In genomic region chr12:108686463-108686862, GRCm38 (mm10) we compare ENCODE assay signal across 12 mouse cellular contexts. TPM values are rescaled to one million over a fixed set of nuclear protein-coding genes. Genes with fewer than 3 reads are reported as not detected.
DNase-seq lines count a peak whose midpoint lies in the region; ATAC-seq and TF ChIP-seq lines count a peak whose summit lies in the region.
"Had no signal": no experiment of that assay in that cellular context is flagged by ENCODE, and none has a peak within 500 bp of the region (broad histone marks: within the 10 kb centered on the region; RNA-seq: fewer than 3 reads in every experiment).

No protein-coding gene starts in this region.

- intact Hi-C loops in heart, postnatal 36 days (cut with DNase I), result loop anchor here (5.0 kb wide), 1 partner anchor 71 kb away; no protein-coding TSS in a partner anchor

- H3K4me1 ChIP-seq in heart, embryonic 13.5 days, result peaks cover 17% of the 10 kb centered on the region
- H3K4me1 ChIP-seq in lung, adult 2 months (ENCODE audit: control insufficient read depth, insufficient read depth, low read length), result peaks cover 9% of the 10 kb centered on the region; the same call in 1 of the 2 replicates
- H3K4me1 ChIP-seq: hindbrain, embryonic 15.5 days; midbrain, embryonic 12.5 days had no signal

- TF ChIP-seq POLR2A in lung, adult 2 months (IDR thresholded peaks at IDR 0.05; ENCODE audit: borderline replicate concordance, extremely low read depth, low read depth, low read length), result no peak

- H3K27me3 ChIP-seq in heart, embryonic 13.5 days (replicated peaks), result no peaks in the 10 kb centered on the region
- H3K27me3 ChIP-seq: hindbrain, embryonic 15.5 days; midbrain, embryonic 12.5 days had no signal

- WGBS in heart, embryonic 13.5 days, result 76% methylated on average over 6 of the region's 6 CpGs
- 56% methylated on average over 6 of the region's 6 CpGs for WGBS in lung, adult 2 months

- H3K4me3 ChIP-seq in heart, embryonic 13.5 days, result no peak overlapping the region
- H3K4me3 ChIP-seq in lung, adult 2 months (replicated peaks; ENCODE audit: extremely low read depth, low read depth, low read length), result no peak overlapping the region
- H3K4me3 ChIP-seq: hindbrain, embryonic 15.5 days; midbrain, embryonic 12.5 days had no signal

- no peak overlapping the region for H3K4me2 ChIP-seq in heart, embryonic 13.5 days
- H3K4me2 ChIP-seq: hindbrain, embryonic 15.5 days; midbrain, embryonic 12.5 days had no signal

- H3K27ac ChIP-seq in heart, embryonic 13.5 days (replicated peaks), result peak overlapping the region; percentile 15; the same call in 1 of the 2 replicates
- H3K27ac ChIP-seq: hindbrain, embryonic 15.5 days; midbrain, embryonic 12.5 days had no signal

- no peak for ATAC-seq in heart, embryonic 13.5 days (ENCODE audit: extremely low read depth, insufficient number of reproducible peaks, low FRiP score, low TSS enrichment)

- no peaks in the 10 kb centered on the region for H3K9me3 ChIP-seq in heart, embryonic 13.5 days
- H3K9me3 ChIP-seq: hindbrain, embryonic 15.5 days; midbrain, embryonic 12.5 days had no signal

- no peak for TF ChIP-seq CTCF in lung, adult 2 months (IDR thresholded peaks at IDR 0.05; ENCODE audit: insufficient read depth, low read length)

- no peak overlapping the region for H3K9ac ChIP-seq in heart, embryonic 13.5 days
- H3K9ac ChIP-seq: hindbrain, embryonic 15.5 days; midbrain, embryonic 12.5 days had no signal

- DNase-seq in heart, postnatal 36 days, result no peak
- DNase-seq in lung, postnatal 10 days, result peak; percentile 57
- no peak for DNase-seq in lung, adult 2 months
- peak; percentile 35 for DNase-seq in kidney, postnatal 10 days
- DNase-seq in thymus, postnatal 25 days, result peak; percentile 78
- DNase-seq in cerebellum, adult 11-12 months, result no peak
- no peak for DNase-seq in urinary bladder, adult 18-20 months (ENCODE audit: low spot score in 2 of 2)
- DNase-seq: right cerebral cortex, postnatal 4 days had no signal

- peaks cover 62% of the 10 kb centered on the region for H3K36me3 ChIP-seq in heart, embryonic 13.5 days

RNA-seq across cellular contexts. Expression of gene Degs2, which starts 15.7 kb away (rescaled TPM):
- 0.41 and 1.3 TPM in 2 replicates for polyA plus RNA-seq in heart, embryonic 13.5 days (2015; fragmentation: Nextera tagmentation; extraction: Ambion mirVana)
- under 1 TPM; 0.27 to 0.92 TPM for total RNA-seq in heart, postnatal 36 days (2021)
- 2.0 and 5.3 TPM in 2 replicates for polyA plus RNA-seq in lung, adult 2 months (2012; rRNA removed)
- total RNA-seq: gastrocnemius, postnatal 4 days had no signal

Comparison
In these comparisons a context has a peak if more than half of its experiments do, and no peak if none do; other contexts are left out.
1. DNase-seq: peak in lung, postnatal 10 days (single experiment), kidney, postnatal 10 days (single experiment) and thymus, postnatal 25 days (single experiment); none in heart, postnatal 36 days (0 of 2), lung, adult 2 months (single experiment), cerebellum, adult 11-12 months (single experiment) and urinary bladder, adult 18-20 months (0 of 2).